Mouse (Mus musculus): ENCODE data around the gene Gemin5. TPM values are rescaled to one million over a fixed set of nuclear protein-coding genes. Genes with fewer than 3 reads are reported as not detected.

Gene Gemin5
- 20.7 TPM for total RNA-seq (2023)

GRCm38 (mm10) chr11:58168167-58168915 lies at the start of gene Gemin5:
Gemin5 (minus strand) TSS chr11:58168539.

GRCm38 (mm10) chr11:58199229-58200037 lies 31.1 kb upstream of the Gemin5 start, which contains the start of the genes Igtp and Irgm2:
Igtp (plus strand) TSS chr11:58199556.
Irgm2 (plus strand) TSS chr11:58199618.

GRCm38 (mm10) chr11:58171459-58172091 lies 3.2 kb upstream of the Gemin5 start, which contains the start of gene Mrpl22:
Mrpl22 (plus strand) TSS chr11:58171661.

GRCm38 (mm10) chr11:58103697-58104306 lies 64.5 kb downstream of the Gemin5 start, which contains the start of gene Cnot8:
Cnot8 (plus strand) TSS chr11:58104153.

GRCm38 (mm10) chr11:58093021-58093528 lies 75.3 kb downstream of the Gemin5 start, which contains the start of gene Gm12248:
Gm12248 (minus strand) TSS chr11:58093134.

Other genes starting within 250 kb of the Gemin5 start
- 122 TPM for gene Larp1, start 159.5 kb downstream of the Gemin5 start, total RNA-seq (2023)
- not detected for gene Gm12248, start 75.4 kb downstream of the Gemin5 start, total RNA-seq (2023)
- gene Cnot8, start 64.4 kb downstream of the Gemin5 start, total RNA-seq (2023): 40.0 TPM
- gene Mrpl22, start 3.1 kb upstream of the Gemin5 start, total RNA-seq (2023): 21.9 TPM
- 72.1 TPM for gene Igtp, start 31.0 kb upstream of the Gemin5 start, total RNA-seq (2023)
- 19.6 TPM for gene Irgm2, start 31.1 kb upstream of the Gemin5 start, total RNA-seq (2023)
- not detected for gene 4930438A08Rik, start 106.3 kb upstream of the Gemin5 start, total RNA-seq (2023)
- gene Zfp692, start 138.5 kb upstream of the Gemin5 start, total RNA-seq (2023): 27.5 TPM
- 38.0 TPM for gene Zfp672, start 161.8 kb upstream of the Gemin5 start, total RNA-seq (2023)
- 26.0 TPM for gene Sh3bp5l, start 162.2 kb upstream of the Gemin5 start, total RNA-seq (2023)
- gene Lypd8, start 210.5 kb upstream of the Gemin5 start, total RNA-seq (2023): not detected

All from CD8-positive naive resting alpha-beta T cell, adult 57 days (primary cell).